Mouse (Mus musculus) kidney, embryonic 16.5 days (tissue): ENCODE results near the gene Pcbp4. TPM values are rescaled to one million over a fixed set of nuclear protein-coding genes. Genes with fewer than 3 reads are reported as not detected.
"Not testable (repeated sequence)": the region's sequence is repeated elsewhere in the genome, so short reads cannot be mapped to it uniquely, and the experiment has no call there.

ENCODE experiments used
- ATAC-seq: fragments of 200-750 bp; cut with Nextera tagmentation; 2 replicates; pipeline ENCODE4 v1.8.0; 2017; ENCODE audit warnings: moderate TSS enrichment; ENCODE audit not compliant: low FRiP score, low TSS enrichment
- H3K27ac ChIP-seq: fragments of 300-500 bp; sonication (generic); 2 replicates; pipeline ENCODE4 v1.5.1; 2014; ENCODE audit warnings: low read length
- H3K27me3 ChIP-seq: fragments of 300-500 bp; sonication (generic); 2 replicates; pipeline ENCODE4 v1.6.1; 2014; ENCODE audit warnings: low read length, control low read depth, mixed read lengths; ENCODE audit not compliant: insufficient read depth
- H3K36me3 ChIP-seq: fragments of 300-500 bp; sonication (generic); 2 replicates; pipeline ENCODE4 v1.6.1; 2014; ENCODE audit warnings: low read length, control low read depth, mixed read lengths; ENCODE audit not compliant: insufficient read depth
- H3K4me1 ChIP-seq: fragments of 300-500 bp; sonication (generic); 2 replicates; pipeline ENCODE4 v1.6.1; 2014; ENCODE audit warnings: low read length, control low read depth, mixed read lengths; ENCODE audit not compliant: insufficient read depth
- H3K4me2 ChIP-seq: fragments of 300-500 bp; sonication (generic); replicated peaks from 2 replicates; pipeline ENCODE4 v1.6.1; 2014; ENCODE audit warnings: low read depth, low read length
- H3K4me3 ChIP-seq: fragments of 300-500 bp; sonication (generic); 2 replicates; pipeline ENCODE4 v1.5.1; 2014; ENCODE audit warnings: mild to moderate bottlenecking, low read length
- H3K9ac ChIP-seq: fragments of 300-500 bp; sonication (generic); replicated peaks from 2 replicates; pipeline ENCODE4 v1.6.1; 2014; ENCODE audit warnings: low read length
- H3K9me3 ChIP-seq: fragments of 300-500 bp; sonication (generic); 2 replicates; pipeline ENCODE4 v1.6.1; 2016; ENCODE audit warnings: low read length, control low read depth
- WGBS: fragments of 180-500 bp; shearing (Covaris S2); extraction: QIAGEN DNeasy Blood & Tissue Kit; methylation state at CpG from one replicate; pipeline ENCODE4 v1.1.7; 2014; 5-methylcytosine and 5-hydroxymethylcytosine counted together
- polyA plus RNA-seq: library from polyadenylated mRNA; unstranded; fragments of >200 nt; fragmentation: Nextera tagmentation; extraction: Ambion mirVana; gene quantifications from 2 replicates; pipeline ENCODE4 v1.2.1, GENCODE M21; 2015

Pcbp4 gene
- polyA plus RNA-seq, 1 experiment from 2014 or later = 119 TPM

DNA sequence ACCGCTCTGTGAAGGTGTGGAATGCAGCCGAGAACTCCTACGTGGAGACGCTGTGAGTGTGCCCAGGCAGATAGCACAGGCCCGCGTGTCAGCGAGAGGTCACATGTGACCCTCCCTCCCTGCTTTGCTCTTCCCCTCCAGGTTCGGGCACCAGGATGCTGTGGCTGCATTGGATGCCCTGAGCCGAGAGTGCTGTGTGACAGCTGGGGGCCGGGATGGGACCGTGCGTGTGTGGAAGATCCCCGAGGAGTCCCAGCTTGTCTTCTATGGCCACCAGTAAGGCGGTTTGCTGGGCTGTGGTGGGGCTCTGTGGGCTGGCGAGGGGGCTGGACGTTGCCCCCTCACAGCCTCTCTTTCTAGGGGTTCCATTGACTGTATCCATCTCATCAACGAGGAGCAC is 30.5 kb downstream of the Pcbp4 start:
- H3K9ac ChIP-seq = no peak overlapping the region
- H3K4me2 ChIP-seq = no peak overlapping the region
- H3K27ac ChIP-seq = no peak overlapping the region
- H3K4me3 ChIP-seq = no peak overlapping the region
- ATAC-seq = no peak
- peaks cover 41% of the 10 kb centered on the region for H3K36me3 ChIP-seq
- WGBS = 90% methylated on average over 17 of the region's 17 CpGs
- H3K9me3 ChIP-seq = no peaks in the 10 kb centered on the region
- H3K27me3 ChIP-seq = no peaks in the 10 kb centered on the region
- no peaks in the 10 kb centered on the region for H3K4me1 ChIP-seq

DNA sequence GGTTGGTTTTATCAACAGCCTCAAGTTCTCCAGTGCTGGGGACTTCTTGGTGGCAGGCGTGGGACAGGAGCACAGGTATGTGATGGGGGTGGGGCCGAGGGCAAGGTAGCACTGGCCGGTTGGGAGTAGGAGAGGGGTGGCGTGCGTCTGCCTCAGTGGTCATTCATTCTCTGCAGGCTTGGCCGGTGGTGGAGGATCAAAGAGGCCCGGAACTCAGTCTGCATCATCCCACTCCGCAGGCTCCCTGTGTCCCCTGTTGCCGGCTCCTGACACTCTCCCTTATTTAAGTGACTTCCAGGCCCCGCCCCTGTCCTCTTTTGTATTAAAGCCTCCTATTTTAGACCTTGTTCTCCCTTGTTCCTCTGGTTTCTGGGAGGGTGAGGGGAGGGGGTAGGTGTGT is 32.0 kb downstream of the Pcbp4 start:
- Histone ChIP-seq H3K27me3 (no peaks in the 10 kb centered on the region), H3K27ac (no peak overlapping the region), H3K4me3 (no peak overlapping the region), H3K9me3 (no peaks in the 10 kb centered on the region), H3K4me1 (no peaks in the 10 kb centered on the region), H3K36me3 (peaks cover 41% of the 10 kb centered on the region), H3K4me2 (no peak overlapping the region), H3K9ac (no peak overlapping the region)
- ATAC-seq = no peak
- 79% methylated on average over 10 of the region's 10 CpGs for WGBS

DNA sequence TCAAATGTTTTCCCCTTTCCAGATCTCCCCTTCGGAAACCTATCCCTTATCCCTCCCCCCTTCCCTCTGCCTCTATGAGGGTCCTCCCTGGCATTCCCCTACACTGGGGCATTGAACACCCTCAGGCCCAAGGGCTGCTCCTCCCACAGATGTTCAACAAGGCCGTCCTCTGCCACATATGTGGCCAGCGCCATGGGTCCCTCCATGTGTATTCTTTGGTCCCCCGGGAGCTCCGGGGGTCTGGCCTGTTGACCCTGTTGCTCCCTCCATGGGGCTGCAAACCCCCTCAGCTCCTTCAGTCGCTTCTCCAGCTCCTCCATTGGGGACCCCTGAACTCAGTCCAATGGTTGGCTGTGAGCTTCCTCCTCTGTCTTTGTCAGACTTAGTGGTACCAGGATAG is 34.5 kb downstream of the Pcbp4 start:
- peaks cover 26% of the 10 kb centered on the region for H3K36me3 ChIP-seq
- H3K27me3 ChIP-seq, H3K9ac ChIP-seq, H3K27ac ChIP-seq, H3K4me1 ChIP-seq, H3K9me3 ChIP-seq, H3K4me2 ChIP-seq, ATAC-seq, H3K4me3 ChIP-seq: not testable (repeated sequence)
- WGBS = 86% methylated on average over 6 of the region's 6 CpGs

DNA sequence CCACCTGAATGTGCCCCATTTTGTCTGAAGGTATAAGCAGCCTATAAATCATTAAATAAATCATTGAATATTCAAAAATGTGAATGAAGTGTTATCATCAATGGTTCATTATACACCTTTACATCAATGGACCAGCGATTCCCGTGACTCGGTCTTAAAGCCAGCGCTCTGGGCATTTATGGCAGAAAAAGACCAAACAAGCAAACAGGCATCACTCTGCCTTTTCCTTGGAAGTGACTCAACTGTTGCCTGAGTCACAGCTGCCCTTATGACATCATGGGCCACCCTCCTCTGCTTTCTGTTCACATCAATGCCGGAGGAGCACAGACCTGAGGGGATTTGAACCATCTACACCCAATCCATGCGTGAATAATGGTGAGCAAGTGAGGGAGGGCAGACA is 46.6 kb downstream of the Pcbp4 start, which contains the start of gene Iqcf1:
TSS of gene Iqcf1 (plus strand) at position 301 of the 400 bp plus-strand sequence.
- H3K36me3 ChIP-seq = no peaks in the 10 kb centered on the region
- H3K9me3 ChIP-seq = no peaks in the 10 kb centered on the region
- no peak within 1 kb of the TSS for H3K4me3 ChIP-seq
- ATAC-seq = no peak
- no peak within 1 kb of the TSS for H3K27ac ChIP-seq
- H3K4me2 ChIP-seq = no peak within 1 kb of the TSS
- no peaks in the 10 kb centered on the region for H3K4me1 ChIP-seq
- WGBS = 90% methylated on average over 6 of the region's 6 CpGs
- H3K27me3 ChIP-seq = no peaks in the 10 kb centered on the region
- no peak within 1 kb of the TSS for H3K9ac ChIP-seq

DNA sequence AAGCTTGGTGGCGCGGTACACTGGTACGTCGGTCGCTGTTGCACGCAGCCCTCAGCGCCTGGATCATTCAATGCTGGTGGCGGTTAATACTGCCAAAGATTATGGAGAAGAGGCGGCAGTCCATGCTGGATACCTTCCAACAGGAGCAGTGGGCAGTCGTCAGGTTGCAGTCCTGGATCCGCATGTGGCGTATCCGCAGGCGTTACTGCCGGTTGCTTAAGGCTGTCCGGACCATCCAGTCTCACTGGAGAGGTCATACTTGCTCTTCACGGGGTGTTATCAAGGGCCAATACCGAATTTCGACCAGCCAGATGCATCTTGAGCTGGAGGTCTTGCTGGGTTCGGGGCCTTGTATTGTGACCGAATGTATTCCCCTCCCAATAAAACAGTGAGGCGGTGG is 48.8 kb downstream of the Pcbp4 start:
- no peaks in the 10 kb centered on the region for H3K9me3 ChIP-seq
- WGBS = 88% methylated on average over 22 of the region's 22 CpGs
- H3K36me3 ChIP-seq = no peaks in the 10 kb centered on the region
- H3K4me3 ChIP-seq = no peak overlapping the region
- no peak overlapping the region for H3K27ac ChIP-seq
- no peaks in the 10 kb centered on the region for H3K4me1 ChIP-seq
- no peak for ATAC-seq
- H3K4me2 ChIP-seq = no peak overlapping the region
- no peak overlapping the region for H3K9ac ChIP-seq
- no peaks in the 10 kb centered on the region for H3K27me3 ChIP-seq

DNA sequence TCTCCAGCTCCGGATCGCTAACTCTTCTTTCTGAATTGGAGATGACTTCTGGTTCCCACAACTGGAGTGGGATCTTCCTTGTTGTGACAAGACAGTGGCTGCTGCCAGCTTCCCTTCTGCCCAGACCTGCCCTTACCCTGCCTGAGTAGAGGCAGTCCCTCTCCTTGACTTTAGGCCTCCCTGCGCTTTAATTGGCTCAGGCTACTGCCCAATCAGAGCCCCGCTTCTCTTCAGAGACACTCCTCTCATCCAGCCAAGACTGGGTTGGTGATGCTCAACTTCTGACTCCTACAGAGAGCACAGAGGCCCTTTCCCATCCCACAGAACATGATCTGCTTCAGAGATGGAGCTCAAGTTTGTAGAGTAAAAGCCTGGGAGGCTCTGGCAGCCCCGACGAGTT is 51.2 kb downstream of the Pcbp4 start:
- no peaks in the 10 kb centered on the region for H3K4me1 ChIP-seq
- H3K9ac ChIP-seq = no peak overlapping the region
- no peak for ATAC-seq
- H3K27ac ChIP-seq = no peak overlapping the region
- no peaks in the 10 kb centered on the region for H3K9me3 ChIP-seq
- no peak overlapping the region for H3K4me2 ChIP-seq
- no peaks in the 10 kb centered on the region for H3K36me3 ChIP-seq
- H3K4me3 ChIP-seq = no peak overlapping the region
- 68% methylated on average over 6 of the region's 6 CpGs for WGBS
- no peaks in the 10 kb centered on the region for H3K27me3 ChIP-seq

DNA sequence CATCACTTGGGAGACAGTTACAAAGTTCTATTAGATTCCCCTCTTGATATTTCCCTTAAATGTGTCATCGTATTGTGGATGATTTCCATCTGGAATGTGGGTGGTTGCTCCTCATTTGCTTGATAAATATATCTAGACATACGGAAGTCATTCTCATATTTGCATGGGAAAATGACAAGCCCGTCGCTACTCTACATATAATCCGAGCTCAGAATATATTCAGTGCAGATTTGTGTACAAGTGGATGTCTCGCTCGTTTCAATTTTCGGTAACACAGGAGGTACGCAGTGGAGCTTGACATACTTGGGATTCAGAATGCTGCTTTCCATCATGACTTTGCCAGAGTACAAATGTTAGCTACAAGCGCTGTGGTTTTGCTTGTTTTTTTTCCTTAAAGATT is 56.3 kb downstream of the Pcbp4 start:
- Histone ChIP-seq H3K27ac (no peak overlapping the region), H3K4me1 (no peaks in the 10 kb centered on the region), H3K27me3 (no peaks in the 10 kb centered on the region), H3K9me3 (0 out of 2 replicates have a peak, but pooled peaks cover 3% of the 10 kb centered on the region), H3K4me3 (no peak overlapping the region), H3K36me3 (no peaks in the 10 kb centered on the region), H3K9ac (no peak overlapping the region), H3K4me2 (no peak overlapping the region)
- WGBS = 90% methylated on average over 10 of the region's 10 CpGs
- no peak for ATAC-seq

DNA sequence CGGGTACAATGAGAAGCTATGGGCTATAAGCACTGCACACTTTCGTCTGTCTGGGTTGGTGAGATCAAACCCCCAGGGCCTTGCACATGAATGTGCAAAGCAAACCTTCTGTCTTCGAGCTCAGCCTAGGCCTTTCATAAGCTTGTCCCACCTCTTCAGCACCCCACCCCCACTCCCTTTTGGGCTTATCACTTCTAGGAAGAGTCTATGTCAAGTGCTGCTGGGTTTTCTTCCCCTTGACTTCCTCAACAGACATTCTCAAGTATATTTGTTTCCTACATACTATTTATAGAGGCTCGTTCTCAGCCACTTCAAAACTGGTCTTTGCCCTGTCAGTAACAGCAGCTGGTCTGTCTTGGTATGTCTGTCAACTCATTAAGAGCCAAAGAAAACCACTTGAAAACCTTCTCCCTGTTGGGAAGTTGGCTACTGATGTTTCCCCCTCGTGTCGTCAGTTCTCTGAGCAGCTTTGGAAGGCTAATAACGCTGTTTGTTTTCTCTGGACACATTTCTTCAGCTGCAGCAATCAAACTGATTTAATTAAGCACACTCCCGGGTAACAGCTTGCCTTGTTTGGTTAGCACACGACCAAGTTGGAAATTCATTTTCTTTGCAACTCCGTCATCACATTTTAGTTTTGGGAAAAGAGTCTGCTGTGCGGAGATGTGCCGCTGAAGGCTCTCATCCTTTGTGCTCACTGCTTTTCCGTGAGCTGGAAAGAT is 59.8 kb downstream of the Pcbp4 start:
- Histone ChIP-seq H3K4me2 (no peak overlapping the region), H3K4me1 (no peaks in the 10 kb centered on the region), H3K36me3 (no peaks in the 10 kb centered on the region), H3K27ac (no peak overlapping the region), H3K4me3 (no peak overlapping the region), H3K27me3 (no peaks in the 10 kb centered on the region), H3K9ac (no peak overlapping the region), H3K9me3 (0 out of 2 replicates have a peak, but pooled peaks cover 3% of the 10 kb centered on the region)
- WGBS = 51% methylated on average over 13 of the region's 13 CpGs
- no peak for ATAC-seq

DNA sequence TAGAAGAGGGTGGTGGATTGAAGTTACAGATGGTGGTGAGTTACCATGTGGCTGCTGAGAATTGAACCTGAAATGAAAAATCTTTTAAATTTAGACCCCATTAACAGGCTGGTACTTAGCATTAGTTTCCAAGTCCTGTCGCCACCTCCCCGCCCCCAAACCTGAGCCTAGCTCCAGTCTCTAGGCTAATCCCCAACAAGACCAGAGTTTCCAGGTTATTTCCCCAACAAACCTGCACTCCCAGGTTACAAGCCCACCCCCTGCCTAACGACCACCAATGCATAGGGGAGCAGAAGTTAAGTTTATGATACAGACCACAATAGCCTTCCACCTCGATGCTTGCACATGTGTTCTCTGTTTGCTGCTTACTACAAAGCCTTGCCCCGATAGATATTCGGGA is 60.5 kb downstream of the Pcbp4 start:
- WGBS = 78% methylated on average over 6 of the region's 6 CpGs
- no peak overlapping the region for H3K4me3 ChIP-seq
- H3K36me3 ChIP-seq = no peaks in the 10 kb centered on the region
- no peaks in the 10 kb centered on the region for H3K27me3 ChIP-seq
- no peaks in the 10 kb centered on the region for H3K4me1 ChIP-seq
- H3K4me2 ChIP-seq = no peak overlapping the region
- no peak for ATAC-seq
- 0 out of 2 replicates have a peak, but pooled peaks cover 3% of the 10 kb centered on the region for H3K9me3 ChIP-seq
- H3K27ac ChIP-seq = no peak overlapping the region
- H3K9ac ChIP-seq = no peak overlapping the region
